In genomic region chr19:5362186-5362585, GRCm38 (mm10) we compare ENCODE assay signal across 42 mouse cellular contexts. TPM values are rescaled to one million over a fixed set of nuclear protein-coding genes. Genes with fewer than 3 reads are reported as not detected.
"Had no signal": no experiment of that assay in that cellular context is flagged by ENCODE, and none has a peak within 500 bp of the region (broad histone marks: within the 10 kb centered on the region; RNA-seq: fewer than 3 reads in every experiment).

No protein-coding gene starts in this region.

- H3K9me3 ChIP-seq: heart, embryonic 13.5 days; heart, embryonic 15.5 days; hindbrain, embryonic 10.5 days; intestine, embryonic 15.5 days; kidney, embryonic 15.5 days; limb, embryonic 13.5 days; limb, embryonic 15.5 days; liver, embryonic 12.5 days had no signal

- ATAC-seq: hindbrain, embryonic 16.5 days; inflammation-experienced regulatory T-cells, adult 6 months; intestine, embryonic 15.5 days; intestine, postnatal 0 days; liver, embryonic 12.5 days had no signal

- DNase-seq: gastrocnemius, postnatal 10 days; gastrocnemius, postnatal 25 days; heart, adult 18-20 months; heart, postnatal 10 days; heart, postnatal 4 days; kidney, adult 18-20 months; kidney, adult 9 months; kidney, postnatal 14 days; kidney, postnatal 36 days; layer of hippocampus, adult 9-11 months; layer of hippocampus, postnatal 36 days; left cerebral cortex, postnatal 4 days had no signal

- H3K27ac ChIP-seq: gastrocnemius, adult 2 months; heart, embryonic 13.5 days; hindbrain, embryonic 10.5 days; hindbrain, embryonic 14.5 days; intestine, embryonic 15.5 days; kidney, embryonic 15.5 days; kidney, postnatal 0 days; limb, embryonic 13.5 days; limb, embryonic 15.5 days; liver, embryonic 12.5 days; liver, embryonic 14.5 days had no signal

- H3K4me2 ChIP-seq: heart, embryonic 11.5 days; heart, embryonic 13.5 days; heart, embryonic 15.5 days; hindbrain, embryonic 14.5 days; intestine, embryonic 15.5 days; kidney, embryonic 15.5 days; limb, embryonic 13.5 days; limb, embryonic 15.5 days; liver, embryonic 12.5 days had no signal

- H3K27me3 ChIP-seq: heart, embryonic 13.5 days; heart, embryonic 15.5 days; intestine, embryonic 15.5 days; kidney, embryonic 15.5 days; limb, embryonic 13.5 days; limb, embryonic 15.5 days; liver, embryonic 12.5 days had no signal

- H3K9ac ChIP-seq: heart, embryonic 15.5 days; hindbrain, embryonic 14.5 days; intestine, embryonic 15.5 days; kidney, embryonic 15.5 days; limb, embryonic 13.5 days; liver, embryonic 12.5 days; liver, embryonic 14.5 days had no signal

- H3K4me3 ChIP-seq: gastrocnemius, adult 2 months; heart, embryonic 13.5 days; heart, embryonic 15.5 days; hindbrain, embryonic 10.5 days; intestine, embryonic 15.5 days; kidney, embryonic 15.5 days; limb, embryonic 13.5 days; limb, embryonic 15.5 days; liver, embryonic 12.5 days had no signal

RNA-seq across cellular contexts. Expression of gene Cst6, which starts 12.8 kb away (rescaled TPM):
- total RNA-seq: granulocyte monocyte progenitor cell, adult 5-6 weeks; liver, adult 2 months had no signal
- polyA plus RNA-seq: liver, adult 2 months; liver, embryonic 12.5 days had no signal

RNA-seq across cellular contexts. Expression of gene Catsper1, which starts 26.6 kb away (rescaled TPM):
- total RNA-seq: gastrocnemius, adult 2 months; gastrocnemius, postnatal 10 days; gastrocnemius, postnatal 25 days; gastrocnemius, postnatal 4 days; granulocyte monocyte progenitor cell, adult 5-6 weeks; heart, adult 18-20 months; heart, postnatal 10 days; heart, postnatal 25 days; heart, postnatal 4 days; layer of hippocampus, adult 18-20 months; layer of hippocampus, adult 8-10 months; layer of hippocampus, postnatal 14 days; layer of hippocampus, postnatal 36 days; left cerebral cortex, adult 18-20 months; left cerebral cortex, adult 8-10 months; left cerebral cortex, postnatal 10 days; left cerebral cortex, postnatal 25 days; left cerebral cortex, postnatal 4 days; liver, adult 2 months had no signal
- polyA plus RNA-seq: frontal cortex, adult 2 months; heart, embryonic 11.5 days; heart, embryonic 13.5 days; heart, embryonic 15.5 days; hindbrain, embryonic 10.5 days; hindbrain, embryonic 14.5 days; hindbrain, embryonic 16.5 days; inflammation-experienced regulatory T-cells, adult 6 months; intestine, embryonic 15.5 days; intestine, postnatal 0 days; kidney, embryonic 15.5 days; kidney, postnatal 0 days; large intestine, adult 2 months; limb, embryonic 11.5 days; limb, embryonic 13.5 days; limb, embryonic 15.5 days; liver, adult 2 months; liver, embryonic 12.5 days; liver, embryonic 14.5 days had no signal
